Mouse (Mus musculus): ENCODE measurements at regions not wholly inside any gene's neighbourhood (a gene's known extent, or its start where the extent isn't known, plus 50 kb on each side); places are given as distances from the start of the nearest gene placed in this dataset.

DNA sequence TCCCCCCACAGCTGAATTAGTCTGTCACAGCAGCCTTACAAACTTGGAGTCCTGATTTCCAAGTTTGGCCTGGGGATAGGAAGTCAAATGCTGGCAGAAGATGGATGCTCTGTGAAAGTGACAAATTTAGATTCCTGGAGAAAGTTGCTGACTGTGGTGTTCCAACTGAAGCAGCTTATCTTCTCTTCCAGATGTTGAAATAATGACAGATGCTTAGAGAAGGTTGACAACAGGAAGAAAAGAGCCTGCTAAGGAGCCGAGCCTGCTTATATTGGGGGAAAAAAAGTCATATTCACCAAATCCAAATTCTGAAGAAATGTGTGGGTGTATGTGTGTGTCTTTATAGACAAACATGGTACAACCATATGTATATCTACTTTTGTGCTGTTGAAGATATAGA is 1380.4 kb upstream of the Cdh8 start:
- Histone ChIP-seq H3K27me3 (ENCODE audit: control insufficient read depth, insufficient read depth, low read length) (no peaks in the 10 kb centered on the region), H3K9me3 (ENCODE audit: control insufficient read depth, low read length) (no peaks in the 10 kb centered on the region), H3K4me3 (ENCODE audit: low read depth, low read length) (no peak overlapping the region), H3K9ac (ENCODE audit: low read depth, low read length) (no peak overlapping the region), H3K4me2 (replicated peaks; ENCODE audit: low read depth, low read length) (no peak overlapping the region), H3K4me1 (replicated peaks; ENCODE audit: control insufficient read depth, insufficient read depth, low read length) (no peaks in the 10 kb centered on the region), H3K36me3 (ENCODE audit: control insufficient read depth, insufficient read depth, low read length) (no peaks in the 10 kb centered on the region), H3K27ac (ENCODE audit: low read depth, low read length) (no peak overlapping the region)
- DNase-seq (ENCODE audit: low spot score): no peak
- WGBS: 71% methylated on average over 1 of the region's 1 CpGs
- ATAC-seq (ENCODE audit: low FRiP score): no peak

DNA sequence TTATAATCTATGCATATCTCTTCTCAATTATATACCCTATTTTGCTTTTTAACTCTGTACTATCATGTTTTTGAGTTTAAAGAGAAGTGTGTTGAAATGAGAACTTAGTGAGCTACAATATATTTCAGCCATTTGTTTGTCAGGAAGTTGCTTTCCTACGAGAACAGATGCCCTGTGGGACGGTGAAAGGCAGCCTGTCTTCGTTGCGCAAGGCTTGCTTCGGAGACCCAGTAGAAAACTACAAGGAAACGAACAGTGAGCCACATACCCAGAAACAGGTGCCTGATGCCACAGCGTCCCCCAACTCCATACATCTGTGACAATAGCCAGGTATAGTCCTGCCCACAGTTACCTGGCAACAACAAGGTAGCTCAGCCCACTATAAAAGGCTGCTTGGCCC is 1377.7 kb upstream of the Cdh8 start:
- Histone ChIP-seq H3K27ac (ENCODE audit: low read depth, low read length) (no peak overlapping the region), H3K9me3 (ENCODE audit: control insufficient read depth, low read length) (no peaks in the 10 kb centered on the region), H3K27me3 (ENCODE audit: control insufficient read depth, insufficient read depth, low read length) (no peaks in the 10 kb centered on the region), H3K9ac (ENCODE audit: low read depth, low read length) (no peak overlapping the region), H3K36me3 (ENCODE audit: control insufficient read depth, insufficient read depth, low read length) (no peaks in the 10 kb centered on the region), H3K4me3 (ENCODE audit: low read depth, low read length) (no peak overlapping the region), H3K4me1 (replicated peaks; ENCODE audit: control insufficient read depth, insufficient read depth, low read length) (no peaks in the 10 kb centered on the region), H3K4me2 (replicated peaks; ENCODE audit: low read depth, low read length) (no peak overlapping the region)
- WGBS: 89% methylated on average over 7 of the region's 7 CpGs
- DNase-seq (ENCODE audit: low spot score) (no peak), ATAC-seq (ENCODE audit: low FRiP score) (no peak)

DNA sequence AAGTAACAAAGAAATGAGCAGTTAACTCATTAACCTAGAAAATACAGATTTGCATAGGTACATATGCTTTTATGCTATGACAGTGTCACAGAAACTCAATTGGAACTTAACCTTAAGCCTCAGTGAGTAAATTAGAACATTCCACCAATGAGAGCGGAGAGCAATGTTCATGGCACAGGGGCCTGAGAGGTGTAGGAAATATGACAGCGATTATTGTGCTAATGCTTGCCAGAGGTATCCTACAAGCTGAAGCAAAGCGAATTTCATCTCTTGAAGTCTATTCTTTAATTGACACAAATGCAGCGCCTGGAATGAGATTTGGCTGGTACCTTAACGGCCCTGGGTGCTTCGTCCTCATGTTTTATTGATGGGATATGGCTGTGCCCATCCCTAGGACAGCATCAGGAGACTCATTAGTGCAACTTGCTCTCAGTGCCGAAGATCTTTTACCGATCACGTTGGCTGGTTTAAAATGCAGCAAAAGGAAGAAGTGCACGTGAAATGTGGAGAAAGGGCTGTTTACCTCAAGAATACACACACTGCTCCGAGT is 1374.4 kb upstream of the Cdh8 start:
- no peaks in the 10 kb centered on the region for H3K27me3 ChIP-seq (ENCODE audit: control insufficient read depth, insufficient read depth, low read length)
- no peak overlapping the region for H3K27ac ChIP-seq (ENCODE audit: low read depth, low read length)
- no peaks in the 10 kb centered on the region for H3K9me3 ChIP-seq (ENCODE audit: control insufficient read depth, low read length)
- H3K4me3 ChIP-seq (ENCODE audit: low read depth, low read length): no peak overlapping the region
- no peaks in the 10 kb centered on the region for H3K36me3 ChIP-seq (ENCODE audit: control insufficient read depth, insufficient read depth, low read length)
- ATAC-seq (ENCODE audit: low FRiP score) (no peak), DNase-seq (ENCODE audit: low spot score) (no peak)
- 78% methylated on average over 11 of the region's 11 CpGs for WGBS
- H3K9ac ChIP-seq (ENCODE audit: low read depth, low read length): no peak overlapping the region
- H3K4me2 ChIP-seq (replicated peaks; ENCODE audit: low read depth, low read length): no peak overlapping the region
- no peaks in the 10 kb centered on the region for H3K4me1 ChIP-seq (replicated peaks; ENCODE audit: control insufficient read depth, insufficient read depth, low read length)

DNA sequence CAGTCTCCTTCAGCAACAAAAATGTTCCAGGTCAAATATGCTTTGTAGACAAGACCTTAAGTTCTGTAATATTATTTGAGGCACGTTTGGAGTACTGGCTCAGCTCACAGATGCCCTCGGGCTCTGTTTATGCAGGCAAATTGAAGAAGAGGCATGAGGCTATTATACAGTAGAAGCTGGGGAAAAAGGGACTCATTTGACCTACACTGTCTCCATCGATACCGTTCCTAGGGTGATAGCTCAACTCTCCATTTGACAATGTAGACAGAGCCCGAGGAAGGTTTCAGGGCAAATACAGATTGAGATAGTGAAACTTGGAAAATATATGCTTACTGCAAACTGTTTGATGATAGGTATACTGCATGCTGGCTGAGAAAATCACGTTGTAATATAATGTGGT is 1371.9 kb upstream of the Cdh8 start:
- no peak overlapping the region for H3K9ac ChIP-seq (ENCODE audit: low read depth, low read length)
- ATAC-seq (ENCODE audit: low FRiP score): no peak
- WGBS: 77% methylated on average over 6 of the region's 6 CpGs

DNA sequence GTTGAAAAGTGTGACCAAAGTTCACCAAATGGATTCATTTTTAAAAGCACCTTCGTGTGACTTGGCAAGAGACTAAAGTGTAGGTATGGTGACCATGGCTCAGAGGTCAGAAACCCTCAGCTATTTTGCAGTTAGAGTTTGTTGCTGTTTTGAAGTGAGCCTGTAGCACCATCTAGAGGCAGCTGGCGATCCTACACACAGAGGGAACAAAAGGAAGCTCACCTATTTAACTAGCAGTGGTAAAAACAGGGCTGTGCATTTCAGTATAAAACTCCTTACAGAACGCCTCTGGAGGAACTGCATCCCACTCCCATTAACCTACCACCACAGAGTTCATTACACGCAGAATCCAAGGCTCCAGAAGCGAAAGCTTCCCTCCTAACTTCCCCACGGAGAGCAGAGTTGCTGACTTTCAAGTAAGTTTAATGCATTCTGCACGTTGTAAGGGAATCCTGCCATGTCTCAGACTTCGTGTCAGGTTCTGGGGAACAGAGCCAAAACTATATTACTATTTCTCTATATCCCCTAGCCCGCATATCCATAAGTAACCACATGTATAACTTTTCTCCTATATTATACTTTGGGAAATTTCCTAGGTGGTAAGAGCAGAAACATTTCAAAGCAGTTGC is 1356.6 kb upstream of the Cdh8 start:
- peak; percentile 63; the same call in 1 of the 2 replicates for ATAC-seq (ENCODE audit: low FRiP score)
- no peaks in the 10 kb centered on the region for H3K36me3 ChIP-seq (ENCODE audit: control insufficient read depth, insufficient read depth, low read length)
- no peak overlapping the region for H3K4me2 ChIP-seq (replicated peaks; ENCODE audit: low read depth, low read length)
- peak; percentile 82 for DNase-seq (ENCODE audit: low spot score)
- no peak overlapping the region for H3K9ac ChIP-seq (ENCODE audit: low read depth, low read length)
- H3K27me3 ChIP-seq (ENCODE audit: control insufficient read depth, insufficient read depth, low read length): no peaks in the 10 kb centered on the region
- H3K4me1 ChIP-seq (replicated peaks; ENCODE audit: control insufficient read depth, insufficient read depth, low read length): no peaks in the 10 kb centered on the region
- no peak overlapping the region for H3K4me3 ChIP-seq (ENCODE audit: low read depth, low read length)
- H3K9me3 ChIP-seq (ENCODE audit: control insufficient read depth, low read length): no peaks in the 10 kb centered on the region
- H3K27ac ChIP-seq (ENCODE audit: low read depth, low read length): no peak overlapping the region
- 29% methylated on average over 9 of the region's 9 CpGs for WGBS

More for the DNA sequence above, 1371.9 kb upstream of the Cdh8 start:
- Histone ChIP-seq H3K27me3 (ENCODE audit: control insufficient read depth, insufficient read depth, low read length) (no peaks in the 10 kb centered on the region), H3K36me3 (ENCODE audit: control insufficient read depth, insufficient read depth, low read length) (no peaks in the 10 kb centered on the region), H3K4me1 (replicated peaks; ENCODE audit: control insufficient read depth, insufficient read depth, low read length) (no peaks in the 10 kb centered on the region), H3K27ac (ENCODE audit: low read depth, low read length) (no peak overlapping the region), H3K9me3 (ENCODE audit: control insufficient read depth, low read length) (no peaks in the 10 kb centered on the region), H3K4me2 (replicated peaks; ENCODE audit: low read depth, low read length) (no peak overlapping the region), H3K4me3 (ENCODE audit: low read depth, low read length) (no peak overlapping the region)
- no peak for DNase-seq (ENCODE audit: low spot score)

DNA sequence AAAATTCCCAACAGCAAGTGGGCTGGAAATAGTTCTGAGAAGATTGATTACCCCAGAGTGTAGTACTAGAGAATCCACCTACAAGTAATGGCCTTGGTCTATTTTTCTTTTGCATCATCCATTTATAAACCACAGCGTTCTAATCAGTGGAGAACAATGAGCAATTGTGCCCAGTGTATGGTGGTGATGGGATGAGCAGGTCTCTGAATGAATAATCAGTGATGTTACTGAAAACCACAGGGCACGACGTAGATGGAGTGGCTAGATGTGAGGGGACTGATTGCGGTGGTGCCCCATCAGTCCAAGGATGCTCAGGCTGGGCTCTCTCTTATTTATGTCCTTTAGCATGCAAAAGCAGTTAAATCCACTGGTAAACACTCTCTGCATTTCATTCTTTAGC is 1353.3 kb upstream of the Cdh8 start:
- ATAC-seq (ENCODE audit: low FRiP score): peak; percentile 47; the same call in 1 of the 2 replicates
- no peak overlapping the region for H3K4me2 ChIP-seq (replicated peaks; ENCODE audit: low read depth, low read length)
- 54% methylated on average over 4 of the region's 4 CpGs for WGBS

DNA sequence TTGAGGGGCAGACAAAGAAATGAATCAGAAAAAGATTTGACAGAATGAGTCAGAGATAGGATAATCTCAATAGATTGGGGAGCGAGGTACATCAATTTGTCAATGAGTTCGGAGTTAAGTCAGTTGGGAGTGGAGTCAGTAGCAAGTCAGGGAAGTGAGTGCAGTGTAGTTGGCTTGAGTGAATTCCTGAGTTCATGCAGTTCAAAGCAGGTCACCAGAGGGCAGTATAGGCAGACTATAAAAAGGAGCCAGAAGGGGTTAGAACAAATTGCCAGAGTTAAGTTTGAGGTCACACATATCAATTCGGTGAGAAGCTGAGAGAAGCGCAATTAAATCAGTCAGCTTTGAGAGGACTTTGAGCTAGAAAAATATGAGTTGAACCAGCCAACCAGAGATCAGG is 1317.7 kb upstream of the Cdh8 start:
- Histone ChIP-seq H3K27me3 (ENCODE audit: control insufficient read depth, insufficient read depth, low read length) (no peaks in the 10 kb centered on the region), H3K4me1 (replicated peaks; ENCODE audit: control insufficient read depth, insufficient read depth, low read length) (no peaks in the 10 kb centered on the region), H3K9me3 (ENCODE audit: control insufficient read depth, low read length) (no peaks in the 10 kb centered on the region), H3K36me3 (ENCODE audit: control insufficient read depth, insufficient read depth, low read length) (no peaks in the 10 kb centered on the region), H3K27ac (ENCODE audit: low read depth, low read length) (no peak overlapping the region), H3K9ac (ENCODE audit: low read depth, low read length) (no peak overlapping the region), H3K4me2 (replicated peaks; ENCODE audit: low read depth, low read length) (no peak overlapping the region), H3K4me3 (ENCODE audit: low read depth, low read length) (no peak overlapping the region)
- ATAC-seq (ENCODE audit: low FRiP score) (no peak), DNase-seq (ENCODE audit: low spot score) (peak; percentile 9)
- WGBS: 83% methylated on average over 4 of the region's 4 CpGs

More for the DNA sequence above, 1353.3 kb upstream of the Cdh8 start:
- Histone ChIP-seq H3K9me3 (ENCODE audit: control insufficient read depth, low read length) (no peaks in the 10 kb centered on the region), H3K4me1 (replicated peaks; ENCODE audit: control insufficient read depth, insufficient read depth, low read length) (no peaks in the 10 kb centered on the region), H3K27me3 (ENCODE audit: control insufficient read depth, insufficient read depth, low read length) (no peaks in the 10 kb centered on the region), H3K27ac (ENCODE audit: low read depth, low read length) (no peak overlapping the region), H3K36me3 (ENCODE audit: control insufficient read depth, insufficient read depth, low read length) (no peaks in the 10 kb centered on the region), H3K4me3 (ENCODE audit: low read depth, low read length) (no peak overlapping the region), H3K9ac (ENCODE audit: low read depth, low read length) (no peak overlapping the region)
- DNase-seq (ENCODE audit: low spot score): no peak

DNA sequence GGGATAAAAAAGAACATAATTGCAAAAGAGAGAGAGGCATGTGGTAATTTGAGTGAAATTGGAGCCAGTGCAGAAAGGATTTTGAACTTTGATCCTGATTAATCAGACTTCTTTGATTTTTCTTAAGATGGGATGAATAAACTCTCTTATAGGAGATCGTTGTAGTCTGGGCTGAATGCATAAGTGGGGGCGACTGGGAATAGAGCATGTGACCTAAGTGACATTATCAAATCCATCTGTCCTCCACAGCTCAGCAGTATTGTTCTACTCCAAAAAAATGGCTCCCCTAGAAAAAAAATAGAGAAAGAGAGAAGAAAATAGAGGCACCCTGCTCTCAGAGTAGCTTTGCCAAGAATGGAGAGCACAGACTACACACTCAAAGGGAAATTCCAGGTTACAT is 1286.1 kb upstream of the Cdh8 start:
- Histone ChIP-seq H3K4me3 (ENCODE audit: low read depth, low read length) (no peak overlapping the region), H3K36me3 (ENCODE audit: control insufficient read depth, insufficient read depth, low read length) (no peaks in the 10 kb centered on the region), H3K4me1 (replicated peaks; ENCODE audit: control insufficient read depth, insufficient read depth, low read length) (no peaks in the 10 kb centered on the region), H3K9me3 (ENCODE audit: control insufficient read depth, low read length) (no peaks in the 10 kb centered on the region), H3K27ac (ENCODE audit: low read depth, low read length) (no peak overlapping the region), H3K4me2 (replicated peaks; ENCODE audit: low read depth, low read length) (no peak overlapping the region), H3K9ac (ENCODE audit: low read depth, low read length) (no peak overlapping the region), H3K27me3 (ENCODE audit: control insufficient read depth, insufficient read depth, low read length) (no peaks in the 10 kb centered on the region)
- 83% methylated on average over 2 of the region's 2 CpGs for WGBS
- DNase-seq (ENCODE audit: low spot score) (no peak), ATAC-seq (ENCODE audit: low FRiP score) (no peak)

DNA sequence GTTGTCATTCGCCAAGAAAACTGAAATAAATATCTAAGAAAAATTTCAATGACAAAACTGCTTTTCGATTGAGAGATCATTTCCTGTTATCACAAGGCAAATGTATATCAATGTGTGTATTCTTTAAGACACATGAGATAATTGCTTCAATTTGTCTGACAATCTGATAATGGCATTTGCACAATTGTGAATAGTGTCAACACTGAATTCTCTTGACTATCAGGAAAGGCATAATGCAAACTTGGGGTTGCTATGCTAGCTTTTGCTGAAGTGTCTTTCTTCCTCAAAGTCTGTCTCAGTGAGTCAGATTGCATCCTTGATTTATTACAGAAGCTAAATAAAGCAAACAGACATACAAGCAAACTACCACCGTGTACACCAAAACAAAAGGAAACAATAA is 1278.8 kb upstream of the Cdh8 start:
- Histone ChIP-seq H3K27me3 (ENCODE audit: control insufficient read depth, insufficient read depth, low read length) (no peaks in the 10 kb centered on the region), H3K9ac (ENCODE audit: low read depth, low read length) (no peak overlapping the region), H3K27ac (ENCODE audit: low read depth, low read length) (no peak overlapping the region), H3K4me3 (ENCODE audit: low read depth, low read length) (no peak overlapping the region), H3K4me1 (replicated peaks; ENCODE audit: control insufficient read depth, insufficient read depth, low read length) (no peaks in the 10 kb centered on the region), H3K9me3 (ENCODE audit: control insufficient read depth, low read length) (no peaks in the 10 kb centered on the region), H3K4me2 (replicated peaks; ENCODE audit: low read depth, low read length) (no peak overlapping the region), H3K36me3 (ENCODE audit: control insufficient read depth, insufficient read depth, low read length) (no peaks in the 10 kb centered on the region)
- WGBS: 83% methylated on average over 3 of the region's 3 CpGs
- ATAC-seq (ENCODE audit: low FRiP score) (no peak), DNase-seq (ENCODE audit: low spot score) (no peak)
